Mouse (Mus musculus) B cell, adult 2 months (primary cell): Measurements from ENCODE around the gene Thnsl1.
"Not testable (repeated sequence)": the region's sequence is repeated elsewhere in the genome, so short reads cannot be mapped to it uniquely, and the experiment has no call there.

Experiments
- DNase-seq, 2 experiments: peaks; one replicate each; pipeline ENCODE4 v3.0.0; 2022

Gene Thnsl1

GRCm38 (mm10) chr2:21244104-21244503 lies 38.6 kb downstream of the Thnsl1 start:
- not testable (repeated sequence) for DNase-seq

GRCm38 (mm10) chr2:21244986-21245385 lies 39.5 kb downstream of the Thnsl1 start:
- no peak for DNase-seq

GRCm38 (mm10) chr2:21245477-21246102 lies 40.1 kb downstream of the Thnsl1 start:
- no peak for DNase-seq

- no peak for DNase-seq
These were observed 48.1 kb downstream of the Thnsl1 start for GRCm38 (mm10) chr2:21253644-21254043.

- DNase-seq: no peak
These were observed 48.8 kb downstream of the Thnsl1 start for GRCm38 (mm10) chr2:21254308-21254707.

GRCm38 (mm10) chr2:21258281-21258680 lies 52.8 kb downstream of the Thnsl1 start:
- DNase-seq: no peak

- no peak for DNase-seq
These were observed 53.6 kb downstream of the Thnsl1 start for GRCm38 (mm10) chr2:21259081-21259480.

GRCm38 (mm10) chr2:21260060-21260459 lies 54.5 kb downstream of the Thnsl1 start:
- DNase-seq: no peak

- peak; percentile 40 to 51 for DNase-seq
These were observed 56.0 kb downstream of the Thnsl1 start for GRCm38 (mm10) chr2:21261370-21262006.

- no peak for DNase-seq
These were observed 58.5 kb downstream of the Thnsl1 start for GRCm38 (mm10) chr2:21264031-21264430.
